Mouse (Mus musculus): ENCODE data around the gene Ybx3.

GRCm38 (mm10) chr6:131418770-131419169 lies 30.5 kb upstream of the Ybx3 start:
- TF ChIP-seq CTCF (IDR thresholded peaks at IDR 0.05; ENCODE audit: borderline replicate concordance, control insufficient read depth, extremely low read depth, insufficient read depth, low read length, poor library complexity) (no peak), POLR2A (IDR thresholded peaks at IDR 0.05; ENCODE audit: control insufficient read depth, extremely low read depth, insufficient read depth, low read length, poor library complexity) (no peak)

Measured in thymus, adult 2 months (tissue).